19 mouse cellular contexts compared by ENCODE assay signal in genomic region chr1:18903696-18904095, GRCm38 (mm10).
DNase-seq lines count a peak whose midpoint lies in the region; ATAC-seq and TF ChIP-seq lines count a peak whose summit lies in the region.
"Had no signal": no experiment of that assay in that cellular context is flagged by ENCODE, and none has a peak within 500 bp of the region (broad histone marks: within the 10 kb centered on the region; RNA-seq: fewer than 3 reads in every experiment).

No protein-coding gene starts in this region.

- TF ChIP-seq CTCF in midbrain, postnatal 0 days (IDR thresholded peaks at IDR 0.05), result no peak

- H3K4me3 ChIP-seq in midbrain, postnatal 0 days (ENCODE audit: low read depth, low read length), result no peak overlapping the region
- H3K4me3 ChIP-seq in midbrain, embryonic 11.5 days (ENCODE audit: low read depth, low read length), result no peak overlapping the region
- no peak overlapping the region for H3K4me3 ChIP-seq in intestine, embryonic 15.5 days (replicated peaks)
- H3K4me3 ChIP-seq: embryonic facial prominence, embryonic 12.5 days; forebrain, embryonic 15.5 days; heart, embryonic 15.5 days; hindbrain, embryonic 10.5 days; hindbrain, embryonic 15.5 days had no signal

- H3K4me1 ChIP-seq in midbrain, postnatal 0 days (ENCODE audit: insufficient read depth, low read length), result no peaks in the 10 kb centered on the region
- H3K4me1 ChIP-seq in midbrain, embryonic 11.5 days (ENCODE audit: control insufficient read depth, insufficient read depth, low read length), result no peaks in the 10 kb centered on the region
- H3K4me1 ChIP-seq in intestine, embryonic 15.5 days (replicated peaks), result no peaks in the 10 kb centered on the region
- H3K4me1 ChIP-seq: embryonic facial prominence, embryonic 12.5 days; forebrain, embryonic 15.5 days; heart, embryonic 15.5 days; hindbrain, embryonic 10.5 days; hindbrain, embryonic 15.5 days had no signal

- no peak overlapping the region for H3K27ac ChIP-seq in midbrain, postnatal 0 days (ENCODE audit: low read depth, low read length)
- H3K27ac ChIP-seq in midbrain, embryonic 11.5 days (ENCODE audit: low read depth, low read length), result no peak overlapping the region
- H3K27ac ChIP-seq in intestine, embryonic 15.5 days, result no peak overlapping the region
- H3K27ac ChIP-seq: embryonic facial prominence, embryonic 12.5 days; forebrain, embryonic 15.5 days; heart, embryonic 15.5 days; hindbrain, embryonic 10.5 days; hindbrain, embryonic 15.5 days had no signal

- H3K27me3 ChIP-seq in midbrain, postnatal 0 days (ENCODE audit: insufficient read depth, low read length), result no peaks in the 10 kb centered on the region
- no peaks in the 10 kb centered on the region for H3K27me3 ChIP-seq in midbrain, embryonic 11.5 days (ENCODE audit: control insufficient read depth, insufficient read depth, low read length)
- H3K27me3 ChIP-seq in intestine, embryonic 15.5 days (replicated peaks), result no peaks in the 10 kb centered on the region
- H3K27me3 ChIP-seq: embryonic facial prominence, embryonic 12.5 days; forebrain, embryonic 15.5 days; heart, embryonic 15.5 days; hindbrain, embryonic 15.5 days had no signal

- H3K9me3 ChIP-seq in midbrain, postnatal 0 days (ENCODE audit: low read length), result no peaks in the 10 kb centered on the region
- H3K9me3 ChIP-seq in midbrain, embryonic 11.5 days (ENCODE audit: control insufficient read depth, low read length), result no peaks in the 10 kb centered on the region
- no peaks in the 10 kb centered on the region for H3K9me3 ChIP-seq in intestine, embryonic 15.5 days
- H3K9me3 ChIP-seq: embryonic facial prominence, embryonic 12.5 days; forebrain, embryonic 15.5 days; heart, embryonic 15.5 days; hindbrain, embryonic 10.5 days; hindbrain, embryonic 15.5 days had no signal

- no peaks in the 10 kb centered on the region for H3K36me3 ChIP-seq in midbrain, postnatal 0 days (ENCODE audit: insufficient read depth, low read length)
- H3K36me3 ChIP-seq in midbrain, embryonic 11.5 days (ENCODE audit: control insufficient read depth, insufficient read depth, low read length), result no peaks in the 10 kb centered on the region
- H3K36me3 ChIP-seq in intestine, embryonic 15.5 days, result no peaks in the 10 kb centered on the region
- H3K36me3 ChIP-seq: embryonic facial prominence, embryonic 12.5 days; forebrain, embryonic 15.5 days; heart, embryonic 15.5 days; hindbrain, embryonic 10.5 days; hindbrain, embryonic 15.5 days had no signal

- H3K9ac ChIP-seq in midbrain, postnatal 0 days (replicated peaks; ENCODE audit: low read length, poor library complexity, severe bottlenecking), result no peak overlapping the region
- H3K9ac ChIP-seq in midbrain, embryonic 11.5 days (ENCODE audit: low read length), result no peak overlapping the region
- no peak overlapping the region for H3K9ac ChIP-seq in intestine, embryonic 15.5 days
- H3K9ac ChIP-seq: embryonic facial prominence, embryonic 12.5 days; forebrain, embryonic 15.5 days; heart, embryonic 15.5 days; hindbrain, embryonic 15.5 days had no signal

- DNase-seq in midbrain, postnatal 0 days (ENCODE audit: low spot score), result peak; percentile 6
- no peak for DNase-seq in midbrain, embryonic 11.5 days (ENCODE audit: low spot score, missing footprints)
- DNase-seq in cerebellum, adult 18-20 months, result peak; percentile 66 to 74
- peak; percentile 85 for DNase-seq in cerebellum, adult 9-11 months
- peak; percentile 57 to 61 for DNase-seq in cerebellum, postnatal 36 days
- no peak for DNase-seq in right cerebral cortex, postnatal 14 days
- DNase-seq in gastrocnemius, postnatal 10 days, result no peak
- DNase-seq: adrenal gland, adult 8-10 months; adrenal gland, postnatal 36 days; heart, adult 18-20 months; heart, postnatal 14 days; kidney, adult 18-20 months had no signal

- no peak overlapping the region for H3K4me2 ChIP-seq in midbrain, postnatal 0 days (ENCODE audit: low read depth, low read length, poor library complexity, severe bottlenecking)
- H3K4me2 ChIP-seq in midbrain, embryonic 11.5 days, result no peak overlapping the region
- H3K4me2 ChIP-seq in intestine, embryonic 15.5 days (replicated peaks), result no peak overlapping the region
- H3K4me2 ChIP-seq: embryonic facial prominence, embryonic 12.5 days; forebrain, embryonic 15.5 days; heart, embryonic 11.5 days; heart, embryonic 15.5 days; hindbrain, embryonic 15.5 days had no signal

- WGBS in midbrain, postnatal 0 days, result 74% methylated on average over 4 of the region's 4 CpGs
- WGBS in midbrain, embryonic 11.5 days, result 76% methylated on average over 4 of the region's 4 CpGs
- WGBS in intestine, embryonic 15.5 days, result 52% methylated on average over 4 of the region's 4 CpGs

- ATAC-seq in midbrain, postnatal 0 days (ENCODE audit: low FRiP score), result no peak
- ATAC-seq in midbrain, embryonic 11.5 days (ENCODE audit: low FRiP score), result no peak
- ATAC-seq in intestine, embryonic 15.5 days, result no peak
- ATAC-seq: forebrain, embryonic 15.5 days had no signal

Comparison
In these comparisons a context has a peak if more than half of its experiments do, and no peak if none do; other contexts are left out.
1. DNase-seq: peak in midbrain, postnatal 0 days (single experiment), cerebellum, adult 18-20 months (2 of 2), cerebellum, adult 9-11 months (single experiment) and cerebellum, postnatal 36 days (2 of 2); none in midbrain, embryonic 11.5 days (single experiment), right cerebral cortex, postnatal 14 days (single experiment) and gastrocnemius, postnatal 10 days (single experiment).